Mouse (Mus musculus) ES-E14 (cell line): ENCODE measurements around the gene Dck. TPM values are rescaled to one million over a fixed set of nuclear protein-coding genes. Genes with fewer than 3 reads are reported as not detected.

Source experiments
- DNase-seq: peaks from one replicate; pipeline ENCODE4 v3.0.0-alpha.2; 2013; ENCODE audit warnings: low read depth, low spot score
- H3K27ac ChIP-seq: 2 replicates; pipeline ENCODE4 v1.5.1; 2012; ENCODE audit warnings: low read depth, mild to moderate bottlenecking, low read length, moderate library complexity, mixed read lengths; ENCODE audit not compliant: poor library complexity, insufficient read depth, severe bottlenecking
- H3K36me3 ChIP-seq: 2 replicates; pipeline ENCODE4 v1.6.1; 2012; ENCODE audit warnings: mild to moderate bottlenecking, low read length, moderate library complexity, mixed read lengths; ENCODE audit not compliant: control insufficient read depth, poor library complexity, insufficient read depth, severe bottlenecking
- H3K4me1 ChIP-seq, 2 experiments: fragments of 150-350 bp in 1 of 2; sonication (generic) in 1 of 2; 2 replicates each; pipeline ENCODE4 v1.6.1; 2012; ENCODE audit warnings: low read length in 2 of 2, mild to moderate bottlenecking in 1 of 2, mixed read lengths in 1 of 2; ENCODE audit not compliant: control insufficient read depth in 2 of 2, insufficient read depth in 2 of 2, poor library complexity in 1 of 2
- H3K4me3 ChIP-seq, 2 experiments: fragments of 150-350 bp in 1 of 2; sonication (generic) in 1 of 2; 2 replicates each; pipeline ENCODE4 v1.5.1; 2012; ENCODE audit warnings: low read length in 2 of 2, low read depth in 1 of 2, mild to moderate bottlenecking in 1 of 2, mixed read lengths in 1 of 2; ENCODE audit not compliant: insufficient read depth in 1 of 2, poor library complexity in 1 of 2, severe bottlenecking in 1 of 2
- H3K9ac ChIP-seq: 2 replicates; pipeline ENCODE4 v1.6.1; 2012; ENCODE audit warnings: low read depth, mild to moderate bottlenecking, low read length, mixed read lengths; ENCODE audit not compliant: poor library complexity, insufficient read depth, severe bottlenecking
- H3K9me3 ChIP-seq: fragments of 150-350 bp; sonication (generic); 2 replicates; pipeline ENCODE4 v1.6.1; 2012; ENCODE audit warnings: low read depth, mild to moderate bottlenecking, low read length; ENCODE audit not compliant: control insufficient read depth, insufficient read depth
- CHD2 ChIP-seq: IDR thresholded peaks from 2 replicates; pipeline ENCODE4 v1.6.1; 2014; ENCODE audit warnings: mild to moderate bottlenecking, low read depth, low read length, inconsistent platforms
- HCFC1 ChIP-seq: IDR thresholded peaks from 2 replicates; pipeline ENCODE4 v1.6.1; 2012; ENCODE audit warnings: low read length, inconsistent platforms, borderline replicate concordance; ENCODE audit not compliant: insufficient read depth
- MAFK ChIP-seq: IDR thresholded peaks from 2 replicates; pipeline ENCODE4 v1.6.1; 2014; ENCODE audit warnings: mild to moderate bottlenecking, low read depth, low read length, inconsistent platforms; ENCODE audit not compliant: insufficient read depth
- ZC3H11A ChIP-seq: IDR thresholded peaks from 2 replicates; pipeline ENCODE4 v1.6.1; 2012; ENCODE audit warnings: low read depth, mild to moderate bottlenecking, inconsistent platforms, low read length, borderline replicate concordance
- ZNF384 ChIP-seq: IDR thresholded peaks from 2 replicates; pipeline ENCODE4 v1.6.1; 2012; ENCODE audit warnings: low read depth, low read length, inconsistent platforms
- in situ Hi-C, 2 experiments: fragments of 600-800 bp; cut with MboI; formaldehyde crosslinking; loops; one replicate each; pipeline ENCODE4 v1.15.1; 2025; ENCODE audit warnings: low sequenced_read_pairs in 2 of 2, inconsistent platforms in 1 of 2; ENCODE audit not compliant: unreplicated experiment in 2 of 2
- total RNA-seq: library from RNA; depleted of rRNA; stranded (reverse); fragments of 300-350 nt; gene quantifications from 2 replicates; pipeline ENCODE4 v1.2.3, GENCODE M21; 2012

Gene Dck
- total RNA-seq, 1 experiment: 18.2 TPM

DNA sequence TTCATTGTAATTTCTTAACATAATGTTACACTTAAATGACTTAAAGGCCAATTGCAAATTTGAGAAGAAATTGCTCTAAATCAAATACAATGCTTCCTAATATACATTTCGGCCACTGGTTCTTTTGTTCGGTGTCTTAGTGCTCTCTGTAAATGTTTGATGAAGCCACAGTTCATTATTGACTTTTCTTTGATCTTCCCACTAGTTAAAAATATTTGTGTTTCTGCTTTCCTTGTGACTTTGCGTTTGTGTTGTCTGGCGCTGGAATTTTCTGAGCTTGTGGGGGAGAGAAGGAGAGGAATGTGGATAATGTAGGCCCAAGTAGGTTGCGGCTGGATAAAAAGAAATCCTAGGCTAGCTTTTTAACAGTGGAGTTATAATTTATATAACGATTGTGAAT is 32.3 kb downstream of the Dck start:
- no peaks in the 10 kb centered on the region for H3K36me3 ChIP-seq
- DNase-seq: no peak
- H3K9me3 ChIP-seq: no peaks in the 10 kb centered on the region
- no peaks in the 10 kb centered on the region for H3K4me1 ChIP-seq
- TF ChIP-seq HCFC1: no peak
- TF ChIP-seq ZC3H11A: no peak
- H3K9ac ChIP-seq: no peak overlapping the region
- no peak overlapping the region for H3K4me3 ChIP-seq
- H3K27ac ChIP-seq: no peak overlapping the region
- in situ Hi-C loops: loop anchor here in 1 of 2 experiments (25.0 kb wide), 1 partner anchor 590 kb away; no protein-coding TSS in a partner anchor

DNA sequence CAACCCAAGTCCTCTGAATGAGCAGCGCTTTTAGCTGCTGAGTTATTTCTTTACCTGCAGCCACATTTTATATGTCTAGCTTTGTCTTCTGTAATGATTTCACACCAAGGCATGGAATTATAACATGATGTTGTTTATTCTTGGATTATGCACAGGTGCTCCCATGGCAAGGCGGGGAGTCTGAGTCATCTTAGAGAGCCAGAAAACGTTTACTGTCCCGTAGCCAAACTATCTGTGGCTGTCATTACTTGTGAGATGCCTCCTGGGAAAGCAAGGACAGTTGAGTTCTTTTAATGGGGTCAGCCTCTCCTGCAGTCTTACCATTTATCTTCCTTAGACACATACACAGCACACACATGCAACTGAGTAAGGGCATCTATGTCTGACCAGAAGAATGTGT is 40.8 kb downstream of the Dck start:
- H3K4me1 ChIP-seq: peaks cover 4 to 12% of the 10 kb centered on the region in 2 experiments; a peak in 2 of 4 replicates
- no peak overlapping the region for H3K27ac ChIP-seq
- no peak overlapping the region for H3K4me3 ChIP-seq
- in situ Hi-C loops: no loop called here
- H3K36me3 ChIP-seq: no peaks in the 10 kb centered on the region
- H3K9ac ChIP-seq: no peak overlapping the region
- DNase-seq: no peak
- no peaks in the 10 kb centered on the region for H3K9me3 ChIP-seq
- TF ChIP-seq HCFC1 (no peak), ZC3H11A (no peak), ZNF384 (no peak), CHD2 (no peak), MAFK (no peak)

DNA sequence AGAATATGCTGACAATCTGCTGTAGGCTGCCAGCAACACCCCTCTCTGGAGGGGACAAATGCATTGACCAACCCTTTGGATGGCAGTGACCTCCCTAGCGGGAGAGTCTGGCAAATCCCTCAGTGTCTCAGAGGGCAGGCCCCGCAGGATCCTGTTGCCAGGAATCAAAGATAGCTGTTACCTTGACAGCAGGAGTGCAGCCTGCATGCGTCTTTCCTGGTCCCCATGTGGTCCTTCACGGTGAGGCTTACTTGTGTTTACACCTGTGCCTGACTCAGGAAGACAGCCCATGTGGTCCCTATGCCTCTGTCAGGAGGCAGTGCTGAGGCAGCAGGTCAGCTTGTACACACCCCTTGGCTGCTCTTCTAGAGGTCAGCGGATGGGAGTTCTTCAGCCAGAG is 41.5 kb downstream of the Dck start:
- in situ Hi-C loops: no loop called here
- no peak for TF ChIP-seq MAFK
- TF ChIP-seq ZNF384: no peak
- TF ChIP-seq ZC3H11A: no peak
- TF ChIP-seq HCFC1: no peak
- TF ChIP-seq CHD2: no peak

DNA sequence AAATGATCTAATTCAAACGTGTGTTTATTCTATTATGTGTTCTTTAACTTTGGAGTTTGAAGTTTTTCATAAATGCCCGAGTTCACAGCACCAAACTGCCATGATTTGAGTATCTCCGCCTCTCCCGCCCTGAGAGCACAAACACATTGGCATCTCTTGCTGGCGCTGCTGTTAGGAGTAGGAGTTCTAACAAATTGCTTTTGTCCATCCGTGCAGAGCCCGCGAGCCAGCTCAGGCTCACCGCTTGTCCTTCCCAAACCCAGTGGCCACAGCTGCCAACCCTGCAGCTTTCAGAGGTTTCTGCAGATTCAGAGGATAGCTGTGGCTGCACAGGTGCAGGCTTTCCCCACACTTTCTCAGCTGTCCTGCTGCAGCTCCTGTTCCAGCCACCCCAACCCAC is 42.5 kb downstream of the Dck start:
- Histone ChIP-seq H3K27ac (no peak overlapping the region; the same call in 1 of the 2 replicates), H3K36me3 (no peaks in the 10 kb centered on the region), H3K4me1 (peaks cover 4 to 12% of the 10 kb centered on the region in 2 experiments; a peak in 2 of 4 replicates), H3K4me3 (no peak overlapping the region), H3K9ac (no peak overlapping the region), H3K9me3 (no peaks in the 10 kb centered on the region)
- DNase-seq: no peak
- in situ Hi-C loops: no loop called here
- TF ChIP-seq ZNF384 (no peak), HCFC1 (no peak)

More for the DNA sequence above, 41.5 kb downstream of the Dck start:
- Histone ChIP-seq H3K27ac (no peak overlapping the region), H3K4me3 (no peak overlapping the region), H3K9me3 (no peaks in the 10 kb centered on the region), H3K4me1 (peaks cover 4 to 12% of the 10 kb centered on the region in 2 experiments; a peak in 2 of 4 replicates), H3K9ac (no peak overlapping the region), H3K36me3 (no peaks in the 10 kb centered on the region)
- DNase-seq: no peak

DNA sequence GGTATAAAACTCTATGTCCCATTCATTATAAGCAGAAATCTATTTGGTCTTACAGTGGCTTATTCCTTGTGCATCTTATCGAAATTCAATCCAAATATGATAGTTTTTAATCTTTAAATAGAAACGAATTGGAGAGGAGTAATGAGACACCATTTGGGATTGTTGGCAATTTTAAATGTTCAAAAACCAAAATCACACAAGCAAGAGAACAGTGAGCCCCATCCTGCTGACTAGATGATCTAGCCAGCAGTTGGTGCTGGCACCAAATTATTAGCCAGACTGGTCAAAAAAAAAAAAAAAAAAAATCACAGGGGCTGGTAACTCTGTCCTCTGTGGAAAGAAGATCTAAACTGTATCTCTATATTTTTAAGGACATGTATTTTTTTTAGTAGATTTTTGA is 48.4 kb downstream of the Dck start:
- no peak for DNase-seq
- Histone ChIP-seq H3K9me3 (no peaks in the 10 kb centered on the region), H3K4me3 (no peak overlapping the region), H3K9ac (no peak overlapping the region), H3K27ac (no peak overlapping the region), H3K36me3 (no peaks in the 10 kb centered on the region), H3K4me1 (no peaks in the 10 kb centered on the region; a peak in 1 of 4 replicates)
- in situ Hi-C loops: no loop called here
- TF ChIP-seq MAFK: no peak
- no peak for TF ChIP-seq ZNF384
- TF ChIP-seq CHD2: no peak
- no peak for TF ChIP-seq ZC3H11A
- TF ChIP-seq HCFC1: no peak
